Mouse (Mus musculus) CH12.LX (cell line): ENCODE measurements at regions not wholly inside any gene's neighbourhood (a gene's known extent, or its start where the extent isn't known, plus 50 kb on each side); places are given as distances from the start of the nearest gene placed in this dataset.

ENCODE experiments used
- CHD2 ChIP-seq: IDR thresholded peaks from 2 replicates; pipeline ENCODE4 v1.6.1; 2011; ENCODE audit warnings: low read length, improper control_type of control experiment
- CTCF ChIP-seq, 2 experiments: IDR thresholded peaks in 1 of 2; conservative IDR thresholded peaks in 1 of 2; 2 replicates each; pipeline ENCODE4 v1.5.1; 2011 to 2012; ENCODE audit warnings: low read depth in 2 of 2, low read length in 2 of 2, improper control_type of control experiment in 1 of 2, inconsistent platforms in 1 of 2, mild to moderate bottlenecking in 1 of 2, moderate library complexity in 1 of 2
- E2F4 ChIP-seq: IDR thresholded peaks from 2 replicates; pipeline ENCODE4 v1.6.1; 2011; ENCODE audit warnings: low read depth, low read length, improper control_type of control experiment; ENCODE audit not compliant: insufficient replicate concordance
- EP300 ChIP-seq: IDR thresholded peaks from 2 replicates; pipeline ENCODE4 v1.6.1; 2011; ENCODE audit warnings: low read length, improper control_type of control experiment
- GABPA ChIP-seq: IDR thresholded peaks from 2 replicates; pipeline ENCODE4 v1.6.1; 2012; ENCODE audit warnings: low read depth, low read length, improper control_type of control experiment, inconsistent platforms; ENCODE audit not compliant: insufficient replicate concordance
- HCFC1 ChIP-seq: IDR thresholded peaks from 2 replicates; pipeline ENCODE4 v1.6.1; 2012; ENCODE audit warnings: low read depth, mild to moderate bottlenecking, inconsistent platforms, low read length, improper control_type of control experiment
- JUND ChIP-seq: conservative IDR thresholded peaks from 2 replicates; pipeline ENCODE4 v1.6.1; 2011; ENCODE audit warnings: low read depth, low read length, improper control_type of control experiment
- MYC ChIP-seq: IDR thresholded peaks from 2 replicates; pipeline ENCODE4 v1.6.1; 2011; ENCODE audit warnings: low read depth, mild to moderate bottlenecking, improper control_type of control experiment, low read length
- POLR2A ChIP-seq: IDR thresholded peaks from 2 replicates; pipeline ENCODE4 v1.6.1; 2011; ENCODE audit warnings: low read depth, mild to moderate bottlenecking, improper control_type of control experiment, low read length
- USF1 ChIP-seq: IDR thresholded peaks from 2 replicates; pipeline ENCODE4 v1.6.1; 2014; ENCODE audit warnings: low read depth, mild to moderate bottlenecking, inconsistent platforms, low read length, improper control_type of control experiment
- ZC3H11A ChIP-seq: IDR thresholded peaks from 2 replicates; pipeline ENCODE4 v1.6.1; 2012; ENCODE audit warnings: low read depth, mild to moderate bottlenecking, inconsistent platforms, low read length, improper control_type of control experiment

DNA sequence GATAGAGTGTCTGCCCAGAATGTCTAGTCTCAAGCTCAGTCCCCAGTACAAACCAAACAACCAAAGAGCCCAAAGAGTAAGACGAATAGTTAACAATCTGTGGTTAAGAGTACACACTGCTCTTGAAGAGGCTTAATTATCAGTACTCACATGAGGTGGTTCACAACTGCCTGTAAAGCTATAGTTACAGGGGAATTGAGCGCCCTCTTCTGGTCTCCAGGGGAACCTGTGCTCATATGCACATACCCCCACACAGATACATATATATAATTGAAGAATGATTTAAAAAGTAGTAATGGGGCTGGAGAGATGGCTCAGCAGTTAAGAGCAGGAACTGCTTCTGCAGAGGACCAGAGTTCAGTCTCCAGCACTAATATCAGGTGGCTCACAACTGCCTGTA lies 92.3 kb upstream of the Atp1a1 start:
- TF ChIP-seq EP300 (no peak), CTCF (conservative IDR thresholded peaks at IDR 0.05 in 1 of 2, IDR thresholded peaks at IDR 0.05 in 1 of 2; ENCODE audit: low read depth in 2 of 2, low read length in 2 of 2) (peak; percentile 27 to 34; a peak in 3 of 4 replicates), POLR2A (no peak), HCFC1 (no peak), GABPA (no peak), USF1 (no peak), E2F4 (no peak), JUND (no peak), MYC (no peak), ZC3H11A (no peak), CHD2 (no peak)
